Mouse (Mus musculus) thymus, adult 18-20 months (tissue): ENCODE results near the gene Acad8.

Experiments used
- DNase-seq, 2 experiments: peaks; one replicate each; pipeline ENCODE4 v3.0.0; 2022; ENCODE audit warnings: mixed read lengths in 2 of 2

Acad8 gene

DNA sequence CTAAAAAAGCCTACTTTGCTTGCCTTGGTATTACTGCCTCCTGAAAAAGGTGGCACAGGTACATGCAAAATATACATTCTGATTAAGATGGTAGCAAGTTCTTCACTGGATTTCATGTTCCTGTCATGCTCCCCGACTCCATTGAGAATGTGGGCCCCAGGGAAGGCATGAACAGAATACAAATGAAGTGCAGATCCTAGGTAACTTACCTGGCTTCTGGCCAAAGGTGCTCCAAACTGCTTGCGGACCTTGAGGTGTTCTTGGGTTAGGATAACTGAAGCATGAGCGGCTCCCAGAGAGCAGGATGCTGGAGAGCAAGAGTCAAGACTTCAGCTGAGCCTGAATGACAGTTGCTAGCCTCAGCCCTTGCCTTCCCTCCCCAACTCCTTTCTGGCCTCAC lies 20.6 kb downstream of the Acad8 start:
- no peak for DNase-seq

DNA sequence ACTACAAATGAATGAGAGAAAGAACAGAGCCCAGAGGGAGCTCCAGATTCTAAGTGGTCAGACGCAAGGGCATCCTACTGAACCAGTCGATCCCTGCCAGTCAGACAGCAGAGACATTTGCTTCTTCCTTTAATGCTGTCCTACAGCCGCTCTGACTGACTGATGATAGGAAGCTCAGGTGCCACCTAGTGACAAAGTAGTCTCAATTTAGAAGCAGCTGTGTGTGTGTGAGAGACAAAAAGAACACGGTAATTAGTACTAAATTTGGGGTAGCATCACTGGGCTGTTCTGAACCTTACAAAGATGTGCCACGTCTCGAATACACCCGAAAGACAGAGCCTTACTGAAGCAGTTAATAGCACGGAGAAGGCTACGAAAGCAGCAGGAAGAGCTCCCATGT lies 21.6 kb downstream of the Acad8 start:
- no peak for DNase-seq

DNA sequence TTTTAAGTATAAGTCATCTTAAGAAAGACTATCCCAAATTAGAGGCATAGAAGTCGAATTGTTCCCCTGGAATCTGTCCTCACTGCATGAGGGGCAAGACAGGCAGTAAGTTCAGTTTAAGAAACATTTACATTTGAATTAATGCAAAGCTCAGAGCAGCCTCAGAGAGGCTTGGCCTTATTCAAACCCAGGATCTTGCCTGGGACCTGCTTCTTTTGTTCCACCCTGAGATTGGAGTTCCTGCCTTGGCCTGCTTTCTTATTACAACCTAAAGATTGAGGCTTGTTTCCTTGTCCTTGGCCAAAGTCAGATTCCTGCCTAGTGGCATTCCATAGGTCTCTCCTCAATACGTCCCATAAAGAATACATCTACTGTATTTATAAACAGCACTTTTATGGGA lies 51.6 kb downstream of the Acad8 start:
- no peak for DNase-seq

DNA sequence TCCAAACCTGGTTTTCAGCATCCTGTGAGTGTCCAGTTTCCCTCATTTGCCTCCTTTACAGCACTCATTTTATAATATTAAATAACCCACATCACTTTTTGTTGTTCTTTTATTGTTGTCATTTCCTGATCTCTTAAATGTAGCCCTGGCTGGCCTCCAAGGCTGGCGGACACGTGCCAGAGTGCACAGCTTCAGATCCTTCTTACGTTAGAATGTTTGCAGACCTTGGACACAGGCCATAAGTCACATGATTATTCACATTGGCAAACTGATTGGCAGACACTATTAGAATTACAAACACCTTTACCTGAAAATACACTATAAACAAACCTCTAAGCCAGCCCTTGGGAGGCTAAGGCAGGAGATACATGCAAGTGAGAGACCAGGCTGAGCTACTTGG lies 75.2 kb downstream of the Acad8 start:
- DNase-seq = no peak
